Mouse (Mus musculus) liver (tissue): ENCODE measurements at regions not wholly inside any gene's neighbourhood (a gene's known extent, or its start where the extent isn't known, plus 50 kb on each side); places are given as distances from the start of the nearest gene placed in this dataset.

ENCODE experiments used
- DNase-seq: peaks from one replicate; pipeline ENCODE4 v3.0.0-alpha.2; 2020; ENCODE audit warnings: mixed read lengths

GRCm38 (mm10) chr9:84296456-84296855 lies 371.5 kb downstream of the Bckdhb start:
- no peak for DNase-seq

GRCm38 (mm10) chr9:84304398-84304797 lies 379.5 kb downstream of the Bckdhb start:
- no peak for DNase-seq

- no peak for DNase-seq
Observed at GRCm38 (mm10) chr9:84318811-84319210, 393.9 kb downstream of the Bckdhb start.

- DNase-seq, result no peak
Observed at GRCm38 (mm10) chr9:84319338-84319737, 394.4 kb downstream of the Bckdhb start.

GRCm38 (mm10) chr9:84323145-84323544 lies 398.2 kb downstream of the Bckdhb start:
- no peak for DNase-seq

- no peak for DNase-seq
Observed at GRCm38 (mm10) chr9:84331083-84331602, 406.2 kb downstream of the Bckdhb start.

GRCm38 (mm10) chr9:84343435-84344095 lies 418.6 kb downstream of the Bckdhb start:
- DNase-seq, result peak; percentile 71

- DNase-seq, result no peak
Observed at GRCm38 (mm10) chr9:84350223-84350622, 425.3 kb downstream of the Bckdhb start.

- no peak for DNase-seq
Observed at GRCm38 (mm10) chr9:84354409-84354808, 429.5 kb downstream of the Bckdhb start.

- no peak for DNase-seq
Observed at GRCm38 (mm10) chr9:84356167-84356566, 431.2 kb downstream of the Bckdhb start.

GRCm38 (mm10) chr9:84359879-84360278 lies 434.9 kb downstream of the Bckdhb start:
- no peak for DNase-seq

- DNase-seq, result no peak
Observed at GRCm38 (mm10) chr9:84360484-84360883, 435.5 kb downstream of the Bckdhb start.

GRCm38 (mm10) chr9:84363478-84363877 lies 438.5 kb downstream of the Bckdhb start:
- no peak for DNase-seq

- no peak for DNase-seq
Observed at GRCm38 (mm10) chr9:84369200-84369599, 444.3 kb downstream of the Bckdhb start.

GRCm38 (mm10) chr9:84370260-84370659 lies 445.3 kb downstream of the Bckdhb start:
- DNase-seq, result no peak

GRCm38 (mm10) chr9:84375746-84376145 lies 450.8 kb downstream of the Bckdhb start:
- no peak for DNase-seq

GRCm38 (mm10) chr9:84376621-84377020 lies 451.7 kb downstream of the Bckdhb start:
- no peak for DNase-seq

GRCm38 (mm10) chr9:84381942-84382341 lies 457.0 kb downstream of the Bckdhb start:
- no peak for DNase-seq

GRCm38 (mm10) chr9:84389831-84390230 lies 464.9 kb downstream of the Bckdhb start:
- DNase-seq, result no peak

- DNase-seq, result no peak
Observed at GRCm38 (mm10) chr9:84394536-84395314, 469.8 kb downstream of the Bckdhb start.

- DNase-seq, result no peak
Observed at GRCm38 (mm10) chr9:84399481-84399880, 474.5 kb downstream of the Bckdhb start.

GRCm38 (mm10) chr9:84408260-84409203 lies 483.6 kb downstream of the Bckdhb start:
- no peak for DNase-seq
